Mouse (Mus musculus) myocyte (in vitro differentiated cells): ENCODE results near the gene Ube3c. TPM values are rescaled to one million over a fixed set of nuclear protein-coding genes. Genes with fewer than 3 reads are reported as not detected.

Experiments used
- H3K27me3 ChIP-seq: one replicate; pipeline ENCODE4 v1.6.1; 2011; ENCODE audit not compliant: control insufficient read depth, insufficient read depth, insufficient read length
- H3K36me3 ChIP-seq: one replicate; pipeline ENCODE4 v1.6.1; 2011; ENCODE audit not compliant: control insufficient read depth, insufficient read depth
- H3K4me2 ChIP-seq: one replicate; pipeline ENCODE4 v1.6.1; 2011; ENCODE audit warnings: low read depth, control low read depth
- H3K4me3 ChIP-seq: one replicate; pipeline ENCODE4 v1.5.1; 2011; ENCODE audit warnings: mild to moderate bottlenecking, control low read depth, moderate library complexity
- H3K79me2 ChIP-seq: one replicate; pipeline ENCODE4 v1.6.1; 2011; ENCODE audit not compliant: control insufficient read depth, insufficient read depth
- H3ac ChIP-seq: one replicate; pipeline ENCODE4 v1.6.1; 2011; ENCODE audit not compliant: control insufficient read depth, insufficient read length
- CEBPB ChIP-seq: IDR thresholded peaks from 2 replicates; pipeline ENCODE4 v1.6.1; 2011; ENCODE audit warnings: mild to moderate bottlenecking, moderate library complexity; ENCODE audit not compliant: poor library complexity, insufficient read depth, severe bottlenecking
- E2F4 ChIP-seq: IDR thresholded peaks from one replicate; pipeline ENCODE4 v1.6.1; 2011; ENCODE audit warnings: mild to moderate bottlenecking, control low read depth, moderate library complexity; ENCODE audit not compliant: insufficient read depth
- MAX ChIP-seq: IDR thresholded peaks from one replicate; pipeline ENCODE4 v1.6.1; 2011; ENCODE audit warnings: low read depth, mild to moderate bottlenecking, control low read depth
- MYOD1 ChIP-seq, 3 experiments: IDR thresholded peaks; one replicate each; pipeline ENCODE4 v1.6.1; 2011; ENCODE audit warnings: control low read depth in 2 of 3, low read depth in 2 of 3, mild to moderate bottlenecking in 2 of 3, moderate library complexity in 1 of 3; ENCODE audit not compliant: insufficient read length in 2 of 3, control insufficient read depth in 1 of 3
- MYOG ChIP-seq, 3 experiments: IDR thresholded peaks; one replicate each; pipeline ENCODE4 v1.6.1; 2011; ENCODE audit warnings: control low read depth in 2 of 3, low read depth in 2 of 3, mild to moderate bottlenecking in 2 of 3; ENCODE audit not compliant: insufficient read length in 2 of 3, control insufficient read depth in 1 of 3, insufficient read depth in 1 of 3
- POLR2A ChIP-seq: IDR thresholded peaks from one replicate; pipeline ENCODE4 v1.6.1; 2011; ENCODE audit warnings: low read depth, mild to moderate bottlenecking, control low read depth, moderate library complexity; ENCODE audit not compliant: insufficient read length
- POLR2AphosphoS2 ChIP-seq: IDR thresholded peaks from one replicate; pipeline ENCODE4 v1.6.1; 2011; ENCODE audit warnings: low read depth, control low read depth; ENCODE audit not compliant: insufficient read length
- REST ChIP-seq: IDR thresholded peaks from one replicate; pipeline ENCODE4 v1.6.1; 2011; ENCODE audit warnings: mild to moderate bottlenecking, control low read depth, moderate library complexity; ENCODE audit not compliant: insufficient read depth, insufficient read length
- SRF ChIP-seq: IDR thresholded peaks from one replicate; pipeline ENCODE4 v1.6.1; 2011; ENCODE audit warnings: low read depth; ENCODE audit not compliant: control insufficient read depth, insufficient read length
- TCF12 ChIP-seq: IDR thresholded peaks from one replicate; pipeline ENCODE4 v1.6.1; 2011; ENCODE audit warnings: mild to moderate bottlenecking, control low read depth; ENCODE audit not compliant: poor library complexity, insufficient read depth, severe bottlenecking
- TCF3 ChIP-seq: IDR thresholded peaks from one replicate; pipeline ENCODE4 v1.6.1; 2011; ENCODE audit warnings: low read depth, control low read depth; ENCODE audit not compliant: insufficient read length
- USF1 ChIP-seq: IDR thresholded peaks from one replicate; pipeline ENCODE4 v1.6.1; 2011; ENCODE audit warnings: low read depth, mild to moderate bottlenecking, control low read depth, moderate library complexity
- polyA plus RNA-seq: library from polyadenylated mRNA; unstranded; fragments of >200 nt; fragmentation: generic; extraction: Trizol; gene quantifications from one replicate; pipeline ENCODE4 v1.2.1, GENCODE M21; 2012; ENCODE audit warnings: missing spikeins

Gene Ube3c
- polyA plus RNA-seq, 1 experiment: 28.9 TPM

DNA sequence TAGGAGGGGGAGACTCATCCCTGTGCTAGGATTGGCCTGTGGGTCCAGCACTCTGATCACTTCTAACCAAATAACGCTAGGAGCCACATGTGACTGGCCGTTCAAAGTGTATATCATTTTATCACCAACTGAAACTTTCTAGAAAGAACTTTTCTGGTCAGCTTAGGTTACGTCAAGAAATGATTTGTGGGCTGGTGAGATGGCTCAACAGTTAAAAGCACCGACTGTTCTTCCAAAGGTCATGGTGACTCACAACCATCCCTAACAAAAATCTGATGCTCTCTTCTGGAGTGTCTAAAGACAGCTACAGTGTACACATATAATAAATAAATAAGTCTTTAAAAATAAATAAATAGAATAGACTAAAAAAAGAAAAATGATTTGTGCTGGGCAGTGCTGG is 103.5 kb downstream of the Ube3c start:
- Histone ChIP-seq H3ac (no peak overlapping the region), H3K36me3 (peaks cover 48% of the 10 kb centered on the region), H3K79me2 (no peaks in the 10 kb centered on the region), H3K4me2 (no peak overlapping the region), H3K27me3 (no peaks in the 10 kb centered on the region), H3K4me3 (no peak overlapping the region)
- no peak for TF ChIP-seq TCF12
- TF ChIP-seq TCF3: no peak
- TF ChIP-seq REST: no peak
- TF ChIP-seq USF1: no peak
- TF ChIP-seq MAX: no peak
- no peak for TF ChIP-seq MYOG (IDR thresholded peaks at IDR 0.05; ENCODE audit: control insufficient read depth in 1 of 3, insufficient read depth in 1 of 3, insufficient read length in 2 of 3, low read depth in 2 of 3)
- TF ChIP-seq POLR2A: no peak
- TF ChIP-seq MYOD1 (IDR thresholded peaks at IDR 0.05; ENCODE audit: control insufficient read depth in 1 of 3, insufficient read length in 2 of 3, low read depth in 2 of 3): no peak
- no peak for TF ChIP-seq SRF
- no peak for TF ChIP-seq CEBPB
- no peak for TF ChIP-seq POLR2AphosphoS2

DNA sequence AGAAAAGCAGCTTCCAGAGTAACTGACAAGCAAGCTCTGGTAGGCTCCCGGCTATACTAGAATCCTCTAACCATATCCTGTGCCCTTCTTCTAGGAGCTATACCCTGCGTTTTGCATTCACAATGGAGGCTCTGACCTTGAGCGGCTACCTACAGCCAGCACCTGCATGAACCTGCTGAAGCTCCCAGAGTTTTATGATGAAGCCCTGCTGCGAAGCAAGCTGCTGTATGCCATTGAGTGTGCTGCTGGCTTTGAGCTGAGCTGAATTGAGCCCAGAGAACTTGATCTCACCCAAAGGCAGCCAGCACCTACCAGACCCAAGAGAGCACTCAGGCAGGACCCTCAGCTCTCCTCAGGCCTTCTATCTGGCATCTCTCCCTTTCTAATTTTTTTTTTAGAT is 105.3 kb downstream of the Ube3c start:
- Histone ChIP-seq H3K27me3 (no peaks in the 10 kb centered on the region), H3K4me2 (no peak overlapping the region), H3K79me2 (no peaks in the 10 kb centered on the region), H3K36me3 (peaks cover 42% of the 10 kb centered on the region), H3ac (no peak overlapping the region), H3K4me3 (no peak overlapping the region)
- TF ChIP-seq E2F4: no peak
- TF ChIP-seq USF1: no peak
- TF ChIP-seq POLR2AphosphoS2: no peak
- TF ChIP-seq TCF3: no peak
- no peak for TF ChIP-seq SRF
- no peak for TF ChIP-seq POLR2A
- TF ChIP-seq REST: no peak
- no peak for TF ChIP-seq MAX
- no peak for TF ChIP-seq MYOD1 (IDR thresholded peaks at IDR 0.05; ENCODE audit: control insufficient read depth in 1 of 3, insufficient read length in 2 of 3, low read depth in 2 of 3)
- TF ChIP-seq CEBPB: no peak
- TF ChIP-seq MYOG (IDR thresholded peaks at IDR 0.05; ENCODE audit: control insufficient read depth in 1 of 3, insufficient read depth in 1 of 3, insufficient read length in 2 of 3, low read depth in 2 of 3): no peak
- TF ChIP-seq TCF12: no peak

DNA sequence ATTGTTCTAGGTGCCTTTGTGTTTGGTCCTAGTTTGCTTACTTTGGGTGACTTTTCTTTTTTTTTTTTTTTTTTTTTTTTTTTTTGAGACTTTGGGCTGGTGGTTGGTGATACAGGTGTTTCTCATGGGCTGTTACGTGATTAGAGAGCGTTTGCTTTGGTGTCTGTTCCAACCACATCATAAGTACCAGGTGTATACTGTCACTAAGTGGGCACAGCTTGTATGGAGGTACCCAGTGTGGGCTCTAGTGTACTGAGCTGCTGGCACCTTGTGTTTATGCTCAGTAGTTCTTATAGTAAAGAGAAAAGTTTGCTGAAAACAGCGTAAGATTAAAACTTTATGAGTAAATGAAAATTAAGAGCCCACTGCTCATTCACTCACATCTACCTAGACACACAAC is 107.4 kb downstream of the Ube3c start:
- no peak overlapping the region for H3ac ChIP-seq
- no peaks in the 10 kb centered on the region for H3K27me3 ChIP-seq
- no peak for TF ChIP-seq POLR2A
- TF ChIP-seq E2F4: no peak
- no peak for TF ChIP-seq POLR2AphosphoS2
- TF ChIP-seq REST: no peak
- TF ChIP-seq USF1: no peak
- no peak for TF ChIP-seq TCF12
- TF ChIP-seq TCF3: no peak
- no peak for TF ChIP-seq CEBPB
- TF ChIP-seq SRF: no peak
- no peak for TF ChIP-seq MAX
- no peak for TF ChIP-seq MYOG (IDR thresholded peaks at IDR 0.05; ENCODE audit: control insufficient read depth in 1 of 3, insufficient read depth in 1 of 3, insufficient read length in 2 of 3, low read depth in 2 of 3)
- no peak for TF ChIP-seq MYOD1 (IDR thresholded peaks at IDR 0.05; ENCODE audit: control insufficient read depth in 1 of 3, insufficient read length in 2 of 3, low read depth in 2 of 3)
- no peaks in the 10 kb centered on the region for H3K79me2 ChIP-seq
- H3K36me3 ChIP-seq: peaks cover 29% of the 10 kb centered on the region
- H3K4me2 ChIP-seq: no peak overlapping the region
- H3K4me3 ChIP-seq: no peak overlapping the region

DNA sequence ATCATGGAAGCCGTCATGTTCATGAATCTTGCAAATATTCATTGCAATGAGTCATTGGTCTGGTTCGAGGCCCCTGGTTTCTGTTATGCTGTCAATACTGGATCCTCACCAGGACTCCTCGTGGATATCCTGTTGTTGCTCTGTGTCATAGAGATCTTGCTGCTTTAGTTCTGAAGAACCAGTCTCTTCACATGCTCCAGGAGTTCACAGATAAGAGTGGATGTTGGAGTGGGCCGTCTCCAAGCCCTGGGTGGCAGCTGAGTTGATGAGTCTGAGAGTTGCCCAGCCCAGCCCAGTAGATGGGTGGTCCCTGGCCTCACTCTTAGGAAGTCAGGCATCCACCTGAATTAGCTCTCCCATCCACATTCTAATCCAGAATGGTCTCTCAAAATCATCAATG is 116.0 kb downstream of the Ube3c start:
- Histone ChIP-seq H3K4me2 (no peak overlapping the region), H3ac (no peak overlapping the region), H3K27me3 (no peaks in the 10 kb centered on the region), H3K36me3 (no peaks in the 10 kb centered on the region), H3K79me2 (no peaks in the 10 kb centered on the region), H3K4me3 (no peak overlapping the region)
- TF ChIP-seq E2F4: no peak
- TF ChIP-seq USF1: no peak
- no peak for TF ChIP-seq TCF3
- no peak for TF ChIP-seq REST
- no peak for TF ChIP-seq POLR2A
- TF ChIP-seq MAX: no peak
- TF ChIP-seq MYOD1 (IDR thresholded peaks at IDR 0.05; ENCODE audit: control insufficient read depth in 1 of 3, insufficient read length in 2 of 3, low read depth in 2 of 3): no peak
- TF ChIP-seq CEBPB: no peak
- no peak for TF ChIP-seq SRF
- TF ChIP-seq MYOG (IDR thresholded peaks at IDR 0.05; ENCODE audit: control insufficient read depth in 1 of 3, insufficient read depth in 1 of 3, insufficient read length in 2 of 3, low read depth in 2 of 3): no peak
